Comparison of ENCODE assay signal across 8 mouse cellular contexts in genomic region chr12:17266673-17266990, GRCm38 (mm10). TPM values are rescaled to one million over a fixed set of nuclear protein-coding genes. Genes with fewer than 3 reads are reported as not detected.
DNase-seq lines count a peak whose midpoint lies in the region; ATAC-seq and TF ChIP-seq lines count a peak whose summit lies in the region.

No protein-coding gene starts in this region.

- peaks cover 10% of the 10 kb centered on the region for H3K4me1 ChIP-seq in heart, embryonic 11.5 days (ENCODE audit: control insufficient read depth, insufficient read depth, low read length)
- H3K4me1 ChIP-seq in E14TG2a.4 (replicated peaks; ENCODE audit: low read depth, low read length) = peaks cover 64% of the 10 kb centered on the region
- H3K4me1 ChIP-seq in forebrain, embryonic 12.5 days = peaks cover 31% of the 10 kb centered on the region
- H3K4me1 ChIP-seq in liver, embryonic 14.5 days (replicated peaks; ENCODE audit: control insufficient read depth in 2 of 2, insufficient read depth in 2 of 2, low read length in 1 of 2) = peaks cover 6 to 13% of the 10 kb centered on the region in 2 experiments; a peak in 3 of 4 replicates

- no peak for TF ChIP-seq EP300 in liver, embryonic 14.5 days (IDR thresholded peaks at IDR 0.05; ENCODE audit: low read depth)

- peak overlapping the region; percentile 94 for H3K9ac ChIP-seq in heart, embryonic 11.5 days (ENCODE audit: low read depth, low read length)
- H3K9ac ChIP-seq in forebrain, embryonic 12.5 days = peak overlapping the region; percentile 86
- peak overlapping the region; percentile 88 for H3K9ac ChIP-seq in liver, embryonic 14.5 days (replicated peaks)

- peak overlapping the region; percentile 67 for H3K4me2 ChIP-seq in heart, embryonic 11.5 days
- H3K4me2 ChIP-seq in forebrain, embryonic 12.5 days = peak overlapping the region; percentile 80
- H3K4me2 ChIP-seq in liver, embryonic 14.5 days (ENCODE audit: low read depth) = peak overlapping the region; percentile 84

- H3K27me3 ChIP-seq in heart, embryonic 11.5 days (ENCODE audit: control insufficient read depth, insufficient read depth, low read length) = no peaks in the 10 kb centered on the region
- H3K27me3 ChIP-seq in E14TG2a.4 (ENCODE audit: insufficient read depth, low read length) = no peaks in the 10 kb centered on the region
- no peaks in the 10 kb centered on the region for H3K27me3 ChIP-seq in forebrain, embryonic 12.5 days
- no peaks in the 10 kb centered on the region for H3K27me3 ChIP-seq in liver, embryonic 14.5 days (ENCODE audit: control insufficient read depth, insufficient read depth, low read length)

- intact Hi-C loops in heart, postnatal 36 days (cut with DNase I) = loop anchor here (10.0 kb wide), 2 partner anchors 278 to 672 kb away; partner anchors contain the start of gene Odc1

- peak overlapping the region; percentile 77 for H3K27ac ChIP-seq in heart, embryonic 11.5 days (ENCODE audit: low read depth, low read length)
- H3K27ac ChIP-seq in forebrain, embryonic 12.5 days = peak overlapping the region; percentile 86
- H3K27ac ChIP-seq in liver, embryonic 14.5 days = peak overlapping the region; percentile 54

- TF ChIP-seq CTCF in E14TG2a.4 (conservative IDR thresholded peaks at IDR 0.05; ENCODE audit: low read length) = no peak
- no peak for TF ChIP-seq CTCF in liver, embryonic 14.5 days (IDR thresholded peaks at IDR 0.05; ENCODE audit: low read depth)

- H3K9me3 ChIP-seq in heart, embryonic 11.5 days (replicated peaks; ENCODE audit: control insufficient read depth, low read length) = no peaks in the 10 kb centered on the region
- no peaks in the 10 kb centered on the region for H3K9me3 ChIP-seq in E14TG2a.4 (ENCODE audit: low read length)
- H3K9me3 ChIP-seq in forebrain, embryonic 12.5 days = no peaks in the 10 kb centered on the region
- no peaks in the 10 kb centered on the region for H3K9me3 ChIP-seq in liver, embryonic 14.5 days (ENCODE audit: control insufficient read depth, low read length)

- 0% methylated on average over 21 of the region's 21 CpGs for WGBS in heart, embryonic 11.5 days (ENCODE audit: insufficient replicate concordance)
- WGBS in forebrain, embryonic 12.5 days = 0% methylated on average over 21 of the region's 21 CpGs
- under 1% methylated on average over 21 of the region's 21 CpGs for WGBS in liver, embryonic 14.5 days (ENCODE audit: insufficient replicate concordance)

- H3K36me3 ChIP-seq in heart, embryonic 11.5 days (ENCODE audit: control insufficient read depth, insufficient read depth, low read length) = peaks cover 10% of the 10 kb centered on the region; the same call in 1 of the 2 replicates
- peaks cover 34% of the 10 kb centered on the region for H3K36me3 ChIP-seq in E14TG2a.4 (ENCODE audit: insufficient read depth, low read length)
- peaks cover 27% of the 10 kb centered on the region for H3K36me3 ChIP-seq in forebrain, embryonic 12.5 days (replicated peaks)
- peaks cover 8% of the 10 kb centered on the region for H3K36me3 ChIP-seq in liver, embryonic 14.5 days (replicated peaks; ENCODE audit: control insufficient read depth, insufficient read depth, low read depth)

- DNase-seq in heart, postnatal 36 days = no peak
- DNase-seq in liver, embryonic 14.5 days (ENCODE audit: low read depth in 3 of 3, low spot score in 3 of 3) = peak in 1 of 3 experiments; percentile 30
- DNase-seq in thymus, postnatal 36 days = no peak
- DNase-seq in spleen, postnatal 10 days (ENCODE audit: low spot score in 2 of 2) = no peak

- peak overlapping the region; percentile 95 for H3K4me3 ChIP-seq in heart, embryonic 11.5 days (ENCODE audit: low read depth, low read length)
- H3K4me3 ChIP-seq in E14TG2a.4 (replicated peaks; ENCODE audit: low read length) = peak overlapping the region; percentile 97
- peak overlapping the region; percentile 92 for H3K4me3 ChIP-seq in forebrain, embryonic 12.5 days (replicated peaks)
- peak overlapping the region; percentile 80 to 92 for H3K4me3 ChIP-seq in liver, embryonic 14.5 days (ENCODE audit: insufficient read depth in 1 of 2, low read depth in 2 of 2, low read length in 2 of 2)

- peak; percentile 70 for ATAC-seq in heart, embryonic 11.5 days (replicated peaks; ENCODE audit: insufficient number of reproducible peaks, low FRiP score, low TSS enrichment)
- ATAC-seq in forebrain, embryonic 12.5 days (ENCODE audit: low FRiP score) = no peak
- ATAC-seq in liver, embryonic 14.5 days (ENCODE audit: insufficient read depth) = peak; percentile 77
- ATAC-seq in granulocyte monocyte progenitor cell, adult 5-6 weeks (replicated peaks; ENCODE audit: poor library complexity, severe bottlenecking) = no peak

RNA-seq across cellular contexts. Expression of gene Pdia6, which starts 0.3 kb away (rescaled TPM):
- polyA plus RNA-seq in heart, embryonic 11.5 days (2014; fragmentation: Nextera tagmentation; extraction: Ambion mirVana) = 445 and 545 TPM in 2 replicates
- 100 to 1,000 TPM in 1 of 2 experiments, 10 to 100 TPM in 1; 98.3 to 112 TPM for total RNA-seq in heart, postnatal 36 days (2021)
- 454 and 460 TPM in 2 replicates for polyA plus RNA-seq in forebrain, embryonic 12.5 days (2016; fragmentation: Nextera tagmentation; extraction: Ambion mirVana)
- 69.3 and 109 TPM in 2 replicates for polyA plus RNA-seq in liver, embryonic 14.5 days (2012; rRNA removed)
- 200 and 201 TPM in 2 replicates for polyA plus RNA-seq in liver, embryonic 14.5 days (2014; fragmentation: Nextera tagmentation; extraction: Ambion mirVana)
- 311 and 350 TPM in 2 replicates for total RNA-seq in granulocyte monocyte progenitor cell, adult 5-6 weeks (2014; fragmentation: Nextera tagmentation)
- 596 and 685 TPM in 2 replicates for total RNA-seq in granulocyte monocyte progenitor cell, adult 5-6 weeks (2017)

Comparison
In these comparisons a context has a peak if more than half of its experiments do, and no peak if none do; other contexts are left out.
1. ATAC-seq: peak in heart, embryonic 11.5 days (single experiment) and liver, embryonic 14.5 days (single experiment); none in forebrain, embryonic 12.5 days (single experiment) and granulocyte monocyte progenitor cell, adult 5-6 weeks (single experiment).
2. Peak in every context shown above with its lines, with median percentiles within 50 percentile points of each other: H3K27ac ChIP-seq, H3K4me2 ChIP-seq, H3K4me3 ChIP-seq and H3K9ac ChIP-seq.